Mouse (Mus musculus) lung, embryonic 16.5 days (tissue): Measurements from ENCODE around the gene Git1. TPM values are rescaled to one million over a fixed set of nuclear protein-coding genes. Genes with fewer than 3 reads are reported as not detected.

Experiments used
- ATAC-seq: fragments of 200-750 bp; cut with Nextera tagmentation; 2 replicates; pipeline ENCODE4 v1.8.0; 2017; ENCODE audit warnings: low read depth, mild to moderate bottlenecking, moderate library complexity
- H3K27ac ChIP-seq: fragments of 300-500 bp; sonication (generic); 2 replicates; pipeline ENCODE4 v1.5.1; 2014; ENCODE audit warnings: mild to moderate bottlenecking, control low read depth, low read length
- H3K27me3 ChIP-seq: fragments of 300-500 bp; sonication (generic); 2 replicates; pipeline ENCODE4 v1.6.1; 2014; ENCODE audit warnings: low read depth, low read length, mixed read lengths; ENCODE audit not compliant: control insufficient read depth, insufficient read depth
- H3K36me3 ChIP-seq: fragments of 300-500 bp; sonication (generic); 2 replicates; pipeline ENCODE4 v1.6.1; 2014; ENCODE audit warnings: low read length; ENCODE audit not compliant: control insufficient read depth, insufficient read depth
- H3K4me1 ChIP-seq: fragments of 300-500 bp; sonication (generic); replicated peaks from 2 replicates; pipeline ENCODE4 v1.6.1; 2014; ENCODE audit warnings: low read length, mixed read lengths; ENCODE audit not compliant: control insufficient read depth, insufficient read depth
- H3K4me2 ChIP-seq: fragments of 300-500 bp; sonication (generic); 2 replicates; pipeline ENCODE4 v1.6.1; 2014; ENCODE audit warnings: low read depth, low read length, control low read depth
- H3K4me3 ChIP-seq: fragments of 300-500 bp; sonication (generic); 2 replicates; pipeline ENCODE4 v1.5.1; 2014; ENCODE audit warnings: mild to moderate bottlenecking, low read length, control low read depth
- H3K9ac ChIP-seq: fragments of 300-500 bp; sonication (generic); 2 replicates; pipeline ENCODE4 v1.6.1; 2014; ENCODE audit warnings: low read length, control low read depth
- H3K9me3 ChIP-seq: fragments of 300-500 bp; sonication (generic); 2 replicates; pipeline ENCODE4 v1.6.1; 2016; ENCODE audit warnings: low read length; ENCODE audit not compliant: control insufficient read depth
- WGBS: fragments of 180-500 bp; shearing (Covaris S2); extraction: QIAGEN DNeasy Blood & Tissue Kit; methylation state at CpG from one replicate; pipeline ENCODE4 v1.1.7; 2014; 5-methylcytosine and 5-hydroxymethylcytosine counted together
- polyA plus RNA-seq: library from polyadenylated mRNA; unstranded; fragments of >200 nt; fragmentation: Nextera tagmentation; extraction: Ambion mirVana; gene quantifications from 2 replicates; pipeline ENCODE4 v1.2.1, GENCODE M21; 2015

The Git1 gene
- polyA plus RNA-seq, 1 experiment from 2014 or later, result 9.1 TPM

DNA sequence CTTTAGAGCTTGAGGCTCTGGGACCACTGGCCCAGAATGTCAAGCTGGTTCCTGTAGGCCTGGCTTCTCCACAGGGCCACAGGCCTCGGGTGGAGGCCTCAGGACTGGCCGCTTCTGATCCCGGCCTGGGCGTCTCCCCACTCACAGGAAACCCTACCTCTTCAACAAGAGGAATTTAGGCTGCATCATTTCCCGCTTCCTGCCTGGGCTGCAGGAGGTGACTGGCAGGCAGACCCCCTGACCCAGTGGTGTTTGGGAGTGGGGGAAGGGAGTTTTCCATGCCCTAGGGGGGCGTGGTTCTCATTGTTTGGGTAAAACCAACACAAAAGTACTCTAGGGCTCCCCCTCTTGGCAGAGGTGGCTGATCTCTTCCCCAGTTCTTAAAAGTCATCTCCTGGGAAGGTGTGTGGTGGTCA lies 4.0 kb downstream of the Git1 start:
- Histone ChIP-seq H3K27me3 (no peaks in the 10 kb centered on the region), H3K27ac (peak overlapping the region; percentile 95), H3K4me1 (peaks cover 43% of the 10 kb centered on the region), H3K9ac (peak overlapping the region; percentile 46), H3K4me3 (no peak overlapping the region), H3K36me3 (peaks cover 7% of the 10 kb centered on the region; the same call in 1 of the 2 replicates), H3K4me2 (peak overlapping the region; percentile 12; the same call in 1 of the 2 replicates), H3K9me3 (no peaks in the 10 kb centered on the region)
- ATAC-seq, result peak; percentile 19
- 19% methylated on average over 6 of the region's 6 CpGs for WGBS

DNA sequence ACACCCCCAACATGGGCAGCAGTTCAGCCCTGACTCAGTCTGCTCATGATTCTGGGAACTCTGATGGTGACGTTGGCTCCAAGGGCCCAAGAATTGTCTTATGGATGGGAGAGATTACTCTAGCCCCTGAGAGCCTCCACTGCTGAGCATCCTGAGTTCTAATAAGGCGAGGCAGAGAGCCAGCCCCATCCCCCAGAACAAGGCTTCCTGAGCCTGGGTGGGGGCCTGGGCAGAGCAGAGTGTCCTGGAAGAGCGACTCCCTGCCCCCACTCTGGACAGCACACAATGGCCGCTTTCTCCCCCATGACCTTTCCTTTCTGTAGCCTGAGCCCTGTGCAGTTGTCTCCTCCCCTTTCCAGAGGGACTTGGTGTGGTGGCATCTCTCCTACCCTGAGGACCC lies 4.5 kb downstream of the Git1 start:
- H3K27me3 ChIP-seq, result no peaks in the 10 kb centered on the region
- peak; percentile 10; the same call in 1 of the 2 replicates for ATAC-seq
- H3K36me3 ChIP-seq, result peaks cover 7% of the 10 kb centered on the region
- 0 out of 2 replicates have a peak overlapping the region, but pooled peaks have one; percentile 2 for H3K9ac ChIP-seq
- H3K27ac ChIP-seq, result peak overlapping the region; percentile 95
- no peaks in the 10 kb centered on the region for H3K9me3 ChIP-seq
- H3K4me3 ChIP-seq, result no peak overlapping the region
- 43% methylated on average over 4 of the region's 4 CpGs for WGBS
- H3K4me2 ChIP-seq, result peak overlapping the region; percentile 12; the same call in 1 of the 2 replicates
- H3K4me1 ChIP-seq, result peaks cover 41% of the 10 kb centered on the region

DNA sequence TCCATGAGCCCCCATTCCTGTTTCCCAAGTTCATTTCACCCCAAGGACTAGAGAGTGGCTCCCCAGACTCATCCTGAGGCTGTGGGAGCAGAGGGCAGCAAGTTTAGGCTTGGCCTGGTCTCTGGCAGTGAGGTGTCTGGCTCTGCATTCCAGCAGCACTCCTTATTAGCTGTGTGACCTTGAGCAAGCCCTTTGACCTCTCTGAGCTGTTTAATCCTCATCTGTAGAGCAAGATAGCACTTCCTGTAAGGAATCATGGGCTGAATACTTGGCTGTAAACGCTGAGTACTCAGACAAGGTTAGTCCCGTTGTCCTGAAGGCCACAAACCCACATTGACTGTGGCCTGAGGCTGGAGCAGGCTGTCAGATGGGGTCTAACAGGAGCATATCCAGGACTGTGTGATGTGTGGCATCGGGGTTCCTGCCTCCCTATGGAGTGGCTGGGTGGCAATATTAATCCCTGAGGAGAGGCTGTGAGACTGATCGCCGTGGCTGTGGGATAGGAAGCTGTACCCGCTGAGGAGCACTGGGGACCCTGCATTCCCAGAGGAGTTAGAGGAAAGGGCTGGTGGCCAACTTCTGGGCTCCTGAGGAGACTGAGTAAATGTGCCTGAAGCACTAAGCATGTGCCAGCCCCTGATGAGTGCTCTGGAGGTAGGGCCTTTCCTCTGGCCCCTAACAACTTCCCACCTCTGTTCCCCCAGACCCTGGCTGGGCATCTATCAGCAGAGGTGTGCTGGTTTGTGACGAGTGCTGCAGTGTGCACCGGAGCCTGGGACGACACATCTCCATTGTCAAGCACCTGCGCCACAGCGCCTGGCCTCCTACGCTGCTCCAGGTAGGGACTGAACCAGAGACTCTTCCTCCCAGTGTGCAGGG lies 5.1 kb downstream of the Git1 start:
- Histone ChIP-seq H3K27ac (peak overlapping the region; percentile 95), H3K4me1 (peaks cover 41% of the 10 kb centered on the region), H3K9ac (0 out of 2 replicates have a peak overlapping the region, but pooled peaks have one; percentile 2), H3K4me3 (no peak overlapping the region), H3K36me3 (peaks cover 9% of the 10 kb centered on the region), H3K4me2 (no peak overlapping the region), H3K27me3 (no peaks in the 10 kb centered on the region), H3K9me3 (no peaks in the 10 kb centered on the region)
- no peak for ATAC-seq
- WGBS, result 76% methylated on average over 12 of the region's 12 CpGs

DNA sequence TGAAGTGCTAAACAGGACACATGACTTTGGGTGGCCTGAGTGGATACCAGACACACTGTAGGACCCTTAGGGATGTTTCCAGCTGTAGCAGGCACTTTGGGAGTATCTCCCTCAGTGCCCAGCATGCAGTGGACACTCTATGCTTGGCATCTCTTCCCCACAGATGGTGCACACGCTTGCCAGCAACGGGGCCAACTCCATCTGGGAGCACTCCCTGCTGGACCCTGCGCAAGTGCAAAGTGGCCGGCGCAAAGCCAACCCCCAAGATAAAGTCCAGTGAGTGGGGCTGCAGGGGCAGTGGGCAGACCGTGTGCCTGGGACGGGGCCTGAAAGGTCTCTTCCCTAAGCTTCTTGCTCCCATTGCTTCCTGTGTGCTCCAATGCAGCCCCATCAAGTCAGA lies 6.0 kb downstream of the Git1 start:
- ATAC-seq, result no peak
- H3K9me3 ChIP-seq, result no peaks in the 10 kb centered on the region
- H3K27ac ChIP-seq, result no peak overlapping the region
- H3K4me3 ChIP-seq, result no peak overlapping the region
- H3K27me3 ChIP-seq, result no peaks in the 10 kb centered on the region
- H3K4me1 ChIP-seq, result peaks cover 39% of the 10 kb centered on the region
- no peak overlapping the region for H3K9ac ChIP-seq
- WGBS, result 77% methylated on average over 7 of the region's 7 CpGs
- peaks cover 15% of the 10 kb centered on the region for H3K36me3 ChIP-seq
- H3K4me2 ChIP-seq, result no peak overlapping the region

DNA sequence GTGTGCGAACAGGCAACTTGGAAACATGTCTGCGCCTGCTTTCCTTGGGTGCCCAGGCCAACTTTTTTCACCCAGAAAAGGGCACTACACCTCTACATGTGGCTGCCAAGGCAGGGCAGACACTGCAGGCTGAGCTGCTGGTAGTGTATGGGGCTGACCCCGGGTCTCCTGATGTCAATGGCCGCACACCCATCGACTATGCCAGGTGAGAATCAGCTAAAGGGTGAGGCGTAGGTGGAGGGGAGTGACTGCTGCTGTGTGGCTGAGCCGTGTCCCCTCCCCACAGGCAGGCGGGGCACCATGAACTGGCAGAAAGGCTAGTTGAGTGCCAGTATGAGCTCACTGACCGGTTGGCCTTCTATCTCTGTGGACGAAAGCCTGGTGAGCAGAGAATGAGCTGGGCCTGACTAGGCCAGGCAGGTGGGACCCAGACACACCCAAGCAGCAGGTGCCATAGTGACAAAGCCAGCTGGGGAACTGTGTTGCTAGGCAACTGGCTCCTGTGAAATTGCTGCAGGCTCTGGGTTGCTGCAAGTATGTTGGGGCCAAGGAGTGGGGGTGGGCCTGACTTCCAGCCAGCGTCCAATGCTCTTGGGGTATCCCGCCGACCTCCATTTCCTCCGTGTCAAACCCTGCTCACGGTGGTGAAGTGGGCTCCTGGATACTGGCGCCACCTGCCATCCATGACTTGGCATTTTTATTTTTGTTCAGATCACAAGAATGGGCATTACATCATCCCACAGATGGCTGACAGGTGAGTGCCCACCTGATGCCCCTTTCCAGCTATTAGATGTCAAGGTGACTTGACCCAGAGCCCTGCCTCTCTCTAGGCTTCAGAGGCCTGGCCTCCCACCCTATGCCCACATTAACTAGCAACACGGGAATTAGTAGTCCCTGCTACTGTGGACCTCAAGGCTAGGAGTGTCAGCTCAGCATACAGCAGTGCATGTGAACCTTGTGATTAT lies 7.3 kb downstream of the Git1 start:
- Histone ChIP-seq H3K4me1 (peaks cover 27% of the 10 kb centered on the region), H3K27ac (no peak overlapping the region), H3K36me3 (peaks cover 27% of the 10 kb centered on the region), H3K9me3 (no peaks in the 10 kb centered on the region), H3K4me2 (no peak overlapping the region), H3K9ac (no peak overlapping the region), H3K4me3 (no peak overlapping the region), H3K27me3 (no peaks in the 10 kb centered on the region)
- WGBS, result 74% methylated on average over 17 of the region's 17 CpGs
- ATAC-seq, result no peak

DNA sequence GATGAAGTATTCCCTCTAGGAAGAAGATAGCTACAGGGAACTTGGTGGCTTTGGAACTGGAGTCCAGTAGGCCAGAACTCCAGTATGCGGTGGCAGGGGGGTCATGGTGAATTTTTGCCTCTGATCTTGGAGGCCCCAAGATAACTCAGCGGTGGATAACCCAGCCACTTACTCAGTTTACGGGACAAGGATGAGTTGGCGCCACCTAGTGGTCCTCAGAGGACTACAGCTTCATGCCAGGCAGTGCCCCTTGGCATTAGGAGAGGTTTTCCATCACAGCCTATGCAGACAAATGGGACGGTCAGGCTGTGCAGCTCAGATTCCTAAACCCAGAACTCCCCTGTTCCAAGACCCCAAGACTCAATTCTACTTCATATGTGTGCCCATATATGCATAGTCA lies 8.0 kb downstream of the Git1 start:
- ATAC-seq, result no peak
- Histone ChIP-seq H3K4me1 (peaks cover 25% of the 10 kb centered on the region), H3K4me2 (no peak overlapping the region), H3K27ac (no peak overlapping the region), H3K4me3 (no peak overlapping the region), H3K36me3 (peaks cover 30% of the 10 kb centered on the region), H3K27me3 (no peaks in the 10 kb centered on the region), H3K9me3 (no peaks in the 10 kb centered on the region), H3K9ac (no peak overlapping the region)
- WGBS, result 19% methylated on average over 5 of the region's 5 CpGs

DNA sequence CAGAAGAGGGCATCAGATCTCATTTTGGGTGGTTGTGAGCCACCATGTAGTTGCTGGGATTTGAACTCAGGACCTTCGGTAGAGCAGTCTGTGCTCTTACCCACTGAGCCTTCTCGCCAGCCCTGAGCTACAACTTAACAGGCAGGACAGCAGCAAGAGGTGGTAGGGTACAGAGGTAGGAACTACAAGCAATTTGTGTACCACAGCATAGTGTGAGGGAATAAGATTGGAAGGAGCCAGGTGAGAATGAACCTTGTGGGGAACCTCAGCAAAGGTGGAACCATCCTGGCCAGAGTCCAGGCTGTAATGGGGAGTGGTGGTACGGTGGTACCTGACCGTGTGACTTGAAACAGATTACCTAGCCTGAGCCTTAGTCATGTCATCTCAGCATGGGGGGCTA lies 8.6 kb downstream of the Git1 start:
- H3K9ac ChIP-seq, result no peak overlapping the region
- H3K4me1 ChIP-seq, result peaks cover 21% of the 10 kb centered on the region
- WGBS, result 93% methylated on average over 4 of the region's 4 CpGs
- H3K4me3 ChIP-seq, result no peak overlapping the region
- H3K36me3 ChIP-seq, result peaks cover 33% of the 10 kb centered on the region
- no peak for ATAC-seq
- no peaks in the 10 kb centered on the region for H3K9me3 ChIP-seq
- no peaks in the 10 kb centered on the region for H3K27me3 ChIP-seq
- no peak overlapping the region for H3K27ac ChIP-seq
- H3K4me2 ChIP-seq, result no peak overlapping the region

DNA sequence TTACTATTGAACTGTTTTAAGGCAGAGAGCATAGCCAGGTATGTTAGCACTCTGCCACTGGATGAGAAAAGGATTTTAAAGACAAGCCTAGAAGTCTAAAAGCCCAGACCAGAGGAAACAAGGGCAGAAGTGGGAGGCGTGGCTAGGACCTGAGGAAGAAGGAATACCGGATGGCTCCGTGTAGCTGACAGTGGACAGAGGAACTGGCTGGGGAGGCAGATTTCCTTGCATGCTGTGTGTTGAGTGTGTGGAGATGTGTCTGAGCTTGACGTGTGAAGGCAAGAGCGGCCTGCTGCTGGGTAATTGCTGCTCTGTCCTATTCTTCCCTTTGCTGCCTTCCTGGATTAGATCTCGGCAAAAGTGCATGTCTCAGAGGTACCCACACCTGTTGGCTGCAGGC lies 9.1 kb downstream of the Git1 start:
- H3K9ac ChIP-seq, result no peak overlapping the region

DNA sequence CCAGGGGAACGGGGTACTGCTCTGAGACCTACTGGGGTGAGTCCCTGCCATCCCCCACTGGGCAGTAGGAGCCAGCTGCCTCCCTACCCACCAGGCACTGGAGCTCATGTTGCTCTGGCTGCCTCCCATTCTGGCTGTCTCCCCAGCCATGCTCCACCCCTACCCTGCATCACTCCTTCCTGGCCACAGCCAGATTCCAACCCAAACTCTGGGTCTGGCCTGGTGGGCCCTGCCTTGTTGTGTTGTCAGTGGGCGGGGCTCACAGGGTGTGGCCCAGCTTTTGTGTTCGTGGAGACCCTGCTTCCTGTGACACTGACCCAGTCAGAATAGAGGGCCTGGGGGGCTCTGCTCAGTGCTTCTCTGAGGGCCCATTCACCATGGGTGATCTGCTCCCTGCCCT lies 10.1 kb downstream of the Git1 start:
- Histone ChIP-seq H3K9me3 (no peaks in the 10 kb centered on the region), H3K27ac (no peak overlapping the region), H3K9ac (no peak overlapping the region), H3K36me3 (peaks cover 33% of the 10 kb centered on the region), H3K4me1 (peaks cover 10% of the 10 kb centered on the region), H3K4me3 (no peak overlapping the region), H3K4me2 (no peak overlapping the region), H3K27me3 (no peaks in the 10 kb centered on the region)
- peak; percentile 27 for ATAC-seq
- WGBS, result 59% methylated on average over 3 of the region's 3 CpGs

More for the DNA sequence above, 9.1 kb downstream of the Git1 start:
- Histone ChIP-seq H3K27ac (no peak overlapping the region), H3K4me1 (peaks cover 16% of the 10 kb centered on the region), H3K4me3 (no peak overlapping the region), H3K4me2 (no peak overlapping the region), H3K9me3 (no peaks in the 10 kb centered on the region), H3K36me3 (peaks cover 33% of the 10 kb centered on the region), H3K27me3 (no peaks in the 10 kb centered on the region)
- 65% methylated on average over 6 of the region's 6 CpGs for WGBS
- no peak for ATAC-seq
